Mouse (Mus musculus) forebrain, embryonic 14.5 days (tissue): ENCODE measurements around the gene Olfr1202. TPM values are rescaled to one million over a fixed set of nuclear protein-coding genes. Genes with fewer than 3 reads are reported as not detected.

Experiments
- ATAC-seq: fragments of 200-750 bp; cut with Nextera tagmentation; 2 replicates; pipeline ENCODE4 v1.8.0; 2017; ENCODE audit warnings: mild to moderate bottlenecking, moderate library complexity
- DNase-seq: peaks from one replicate; pipeline ENCODE4 v3.0.0-alpha.2; 2015; ENCODE audit warnings: low spot score
- H3K27ac ChIP-seq: fragments of 300-500 bp; sonication (generic); 2 replicates; pipeline ENCODE4 v1.5.1; 2014; ENCODE audit warnings: low read depth, mild to moderate bottlenecking, control low read depth, low read length, moderate library complexity
- H3K27me3 ChIP-seq: fragments of 300-500 bp; sonication (generic); replicated peaks from 2 replicates; pipeline ENCODE4 v1.6.1; 2014; ENCODE audit warnings: low read length, control low read depth, mixed read lengths; ENCODE audit not compliant: control insufficient read depth, insufficient read depth
- H3K36me3 ChIP-seq: fragments of 300-500 bp; sonication (generic); 2 replicates; pipeline ENCODE4 v1.6.1; 2014; ENCODE audit warnings: low read length, control low read depth; ENCODE audit not compliant: control insufficient read depth, insufficient read depth
- H3K4me1 ChIP-seq: fragments of 300-500 bp; sonication (generic); 2 replicates; pipeline ENCODE4 v1.6.1; 2014; ENCODE audit warnings: antibody characterized with exemption, low read length, control low read depth; ENCODE audit not compliant: control insufficient read depth, insufficient read depth
- H3K4me2 ChIP-seq: fragments of 300-500 bp; sonication (generic); 2 replicates; pipeline ENCODE4 v1.6.1; 2014; ENCODE audit warnings: mild to moderate bottlenecking, control low read depth, low read length
- H3K4me3 ChIP-seq: fragments of 300-500 bp; sonication (generic); 2 replicates; pipeline ENCODE4 v1.5.1; 2014; ENCODE audit warnings: low read depth, low read length, control low read depth
- H3K9ac ChIP-seq: fragments of 300-500 bp; sonication (generic); 2 replicates; pipeline ENCODE4 v1.6.1; 2014; ENCODE audit warnings: mild to moderate bottlenecking, low read length, control low read depth, moderate library complexity
- H3K9me3 ChIP-seq: fragments of 300-500 bp; sonication (generic); replicated peaks from 2 replicates; pipeline ENCODE4 v1.6.1; 2016; ENCODE audit warnings: low read length, control low read depth, mixed read lengths; ENCODE audit not compliant: control insufficient read depth
- WGBS: fragments of 180-500 bp; shearing (Covaris S2); extraction: QIAGEN DNeasy Blood & Tissue Kit; methylation state at CpG from one replicate; pipeline ENCODE4 v1.1.7; 2014; 5-methylcytosine and 5-hydroxymethylcytosine counted together
- polyA plus RNA-seq: library from polyadenylated mRNA; unstranded; fragments of >200 nt; fragmentation: Nextera tagmentation; extraction: Ambion mirVana; gene quantifications from 2 replicates; pipeline ENCODE4 v1.2.1, GENCODE M21; 2014

Olfr1202 gene
- not detected in 2 replicates for polyA plus RNA-seq

GRCm38 (mm10) chr2:88814196-88814595 lies at the start of gene Olfr1202:
Gene Olfr1202 (plus strand): TSS chr2:88814496.
- Histone ChIP-seq H3K4me1 (no peaks in the 10 kb centered on the region), H3K9me3 (no peaks in the 10 kb centered on the region), H3K4me3 (no peak within 1 kb of the TSS), H3K27me3 (no peaks in the 10 kb centered on the region), H3K4me2 (no peak within 1 kb of the TSS), H3K36me3 (no peaks in the 10 kb centered on the region), H3K27ac (no peak within 1 kb of the TSS), H3K9ac (no peak within 1 kb of the TSS)
- WGBS = 85% methylated on average over 1 of the region's 1 CpGs
- DNase-seq = no peak
- no peak for ATAC-seq

- WGBS = 76% methylated on average over 2 of the region's 2 CpGs
- ATAC-seq (no peak), DNase-seq (no peak)
- Histone ChIP-seq H3K4me2 (no peak within 1 kb of the TSS), H3K9me3 (no peaks in the 10 kb centered on the region), H3K36me3 (no peaks in the 10 kb centered on the region), H3K4me3 (no peak within 1 kb of the TSS), H3K9ac (no peak within 1 kb of the TSS), H3K27ac (no peak within 1 kb of the TSS), H3K27me3 (no peaks in the 10 kb centered on the region), H3K4me1 (no peaks in the 10 kb centered on the region)
Measured at GRCm38 (mm10) chr2:88770388-88770787, 43.9 kb upstream of the Olfr1202 start, which contains the start of gene Olfr1200. Gene Olfr1200 (minus strand): TSS chr2:88770488.

- DNase-seq (no peak), ATAC-seq (no peak)
- no peak within 1 kb of the TSS for H3K9ac ChIP-seq
- no peak within 1 kb of the TSS for H3K4me2 ChIP-seq
- H3K27ac ChIP-seq = no peak within 1 kb of the TSS
- no peak within 1 kb of the TSS for H3K4me3 ChIP-seq
- H3K9me3 ChIP-seq = no peaks in the 10 kb centered on the region
- H3K4me1 ChIP-seq = no peaks in the 10 kb centered on the region
- 83% methylated on average over 6 of the region's 6 CpGs for WGBS
- H3K36me3 ChIP-seq = no peaks in the 10 kb centered on the region
- no peaks in the 10 kb centered on the region for H3K27me3 ChIP-seq
Measured at GRCm38 (mm10) chr2:88792736-88793135, 21.6 kb upstream of the Olfr1202 start, which contains the start of gene Olfr1201. Gene Olfr1201 (plus strand): TSS chr2:88793036.

- no peaks in the 10 kb centered on the region for H3K9me3 ChIP-seq
- H3K36me3 ChIP-seq = no peaks in the 10 kb centered on the region
- no peak within 1 kb of the TSS for H3K4me2 ChIP-seq
- H3K4me1 ChIP-seq = no peaks in the 10 kb centered on the region
- no peak within 1 kb of the TSS for H3K4me3 ChIP-seq
- DNase-seq = no peak
- WGBS = 86% methylated on average over 2 of the region's 2 CpGs
- ATAC-seq = no peak
- H3K27ac ChIP-seq = no peak within 1 kb of the TSS
- no peak within 1 kb of the TSS for H3K9ac ChIP-seq
- H3K27me3 ChIP-seq = no peaks in the 10 kb centered on the region
Measured at GRCm38 (mm10) chr2:88829437-88829836, 15.1 kb downstream of the Olfr1202 start, which contains the start of gene Olfr1205. Gene Olfr1205 (plus strand): TSS chr2:88829737.

GRCm38 (mm10) chr2:88838477-88838876 lies 24.2 kb downstream of the Olfr1202 start:
- Histone ChIP-seq H3K9me3 (no peaks in the 10 kb centered on the region), H3K36me3 (no peaks in the 10 kb centered on the region), H3K4me3 (no peak overlapping the region), H3K27me3 (no peaks in the 10 kb centered on the region), H3K4me2 (no peak overlapping the region), H3K9ac (no peak overlapping the region), H3K4me1 (no peaks in the 10 kb centered on the region), H3K27ac (no peak overlapping the region)
- DNase-seq (no peak), ATAC-seq (no peak)
- WGBS = 92% methylated on average over 2 of the region's 2 CpGs

- DNase-seq (no peak), ATAC-seq (no peak)
- Histone ChIP-seq H3K4me2 (no peak within 1 kb of the TSS), H3K36me3 (no peaks in the 10 kb centered on the region), H3K27ac (no peak within 1 kb of the TSS), H3K4me3 (no peak within 1 kb of the TSS), H3K9ac (no peak within 1 kb of the TSS), H3K9me3 (no peaks in the 10 kb centered on the region), H3K4me1 (no peaks in the 10 kb centered on the region), H3K27me3 (no peaks in the 10 kb centered on the region)
- WGBS = 93% methylated on average over 1 of the region's 1 CpGs
Measured at GRCm38 (mm10) chr2:88848992-88849391, 34.7 kb downstream of the Olfr1202 start, which contains the start of gene Olfr1204. Gene Olfr1204 (plus strand): TSS chr2:88849292.

- Histone ChIP-seq H3K27me3 (no peaks in the 10 kb centered on the region), H3K36me3 (no peaks in the 10 kb centered on the region), H3K9me3 (no peaks in the 10 kb centered on the region), H3K4me3 (no peak within 1 kb of the TSS), H3K4me1 (no peaks in the 10 kb centered on the region), H3K27ac (no peak within 1 kb of the TSS), H3K4me2 (no peak within 1 kb of the TSS), H3K9ac (no peak within 1 kb of the TSS)
- ATAC-seq (no peak), DNase-seq (no peak)
- 88% methylated on average over 2 of the region's 2 CpGs for WGBS
Measured at GRCm38 (mm10) chr2:88862931-88863330, 48.6 kb downstream of the Olfr1202 start, which contains the start of gene Olfr1206. Gene Olfr1206 (plus strand): TSS chr2:88863231.

Other genes with a start within 250 kb of the Olfr1202 start
- not detected in 2 replicates for gene Olfr1189, start 228.0 kb upstream of the Olfr1202 start, polyA plus RNA-seq
- not detected in 2 replicates for gene Olfr1191-ps1, start 174.0 kb upstream of the Olfr1202 start, polyA plus RNA-seq
- gene Olfr1192-ps1, start 166.0 kb upstream of the Olfr1202 start, polyA plus RNA-seq = not detected in 2 replicates
- gene Olfr1193, start 138.9 kb upstream of the Olfr1202 start, polyA plus RNA-seq = not detected in 2 replicates
- not detected in 2 replicates for gene Olfr1195, start 125.3 kb upstream of the Olfr1202 start, polyA plus RNA-seq
- not detected in 2 replicates for gene Olfr1196, start 109.9 kb upstream of the Olfr1202 start, polyA plus RNA-seq
- gene Olfr1197, start 82.1 kb upstream of the Olfr1202 start, polyA plus RNA-seq = not detected in 2 replicates
- not detected in 2 replicates for gene Olfr1198, start 63.1 kb upstream of the Olfr1202 start, polyA plus RNA-seq
- not detected in 2 replicates for gene Olfr1199, start 54.0 kb upstream of the Olfr1202 start, polyA plus RNA-seq
- not detected in 2 replicates for gene Olfr1200, start 44.0 kb upstream of the Olfr1202 start, polyA plus RNA-seq
- not detected in 2 replicates for gene Olfr1201, start 21.5 kb upstream of the Olfr1202 start, polyA plus RNA-seq
- gene Olfr1205, start 15.2 kb downstream of the Olfr1202 start, polyA plus RNA-seq = not detected in 2 replicates
- not detected in 2 replicates for gene Olfr1204, start 34.8 kb downstream of the Olfr1202 start, polyA plus RNA-seq
- not detected in 2 replicates for gene Olfr1206, start 48.7 kb downstream of the Olfr1202 start, polyA plus RNA-seq
- not detected in 2 replicates for gene Olfr1208, start 87.8 kb downstream of the Olfr1202 start, polyA plus RNA-seq
- not detected in 2 replicates for gene Olfr1209, start 100.7 kb downstream of the Olfr1202 start, polyA plus RNA-seq
- not detected in 2 replicates for gene Olfr1211, start 123.6 kb downstream of the Olfr1202 start, polyA plus RNA-seq
- not detected in 2 replicates for gene Olfr1212, start 139.5 kb downstream of the Olfr1202 start, polyA plus RNA-seq
- not detected in 2 replicates for gene Gm13762, start 165.8 kb downstream of the Olfr1202 start, polyA plus RNA-seq
- gene Olfr1214, start 178.2 kb downstream of the Olfr1202 start, polyA plus RNA-seq = not detected in 2 replicates
- gene Olfr1215, start 192.5 kb downstream of the Olfr1202 start, polyA plus RNA-seq = not detected in 2 replicates
- not detected in 2 replicates for gene Olfr1216, start 203.8 kb downstream of the Olfr1202 start, polyA plus RNA-seq
- gene Olfr1217, start 217.6 kb downstream of the Olfr1202 start, polyA plus RNA-seq = not detected in 2 replicates
- gene Olfr1218, start 246.7 kb downstream of the Olfr1202 start, polyA plus RNA-seq = not detected in 2 replicates